Mouse (Mus musculus) erythroblast, embryonic 14.5 days (primary cell): ENCODE measurements around the gene Gm11084. TPM values are rescaled to one million over a fixed set of nuclear protein-coding genes. Genes with fewer than 3 reads are reported as not detected.

ENCODE experiments used
- H3K27me3 ChIP-seq: 2 replicates; pipeline ENCODE4 v1.6.1; 2012; ENCODE audit warnings: inconsistent platforms; ENCODE audit not compliant: control insufficient read depth
- H3K36me3 ChIP-seq: 2 replicates; pipeline ENCODE4 v1.6.1; 2012; ENCODE audit warnings: mild to moderate bottlenecking, inconsistent platforms; ENCODE audit not compliant: control insufficient read depth
- H3K4me1 ChIP-seq: 2 replicates; pipeline ENCODE4 v1.6.1; 2012; ENCODE audit warnings: inconsistent platforms; ENCODE audit not compliant: control insufficient read depth
- H3K4me3 ChIP-seq: replicated peaks from 2 replicates; pipeline ENCODE3; 2012; ENCODE audit warnings: moderate library complexity, mild to moderate bottlenecking, inconsistent platforms
- H3K9me3 ChIP-seq: 2 replicates; pipeline ENCODE4 v1.6.1; 2012; ENCODE audit warnings: low read length, inconsistent platforms, mixed read lengths; ENCODE audit not compliant: control insufficient read depth
- GATA1 ChIP-seq: IDR thresholded peaks from 2 replicates; pipeline ENCODE4 v1.6.1; 2012; ENCODE audit warnings: low read length, inconsistent platforms, mixed read lengths
- TAL1 ChIP-seq: IDR thresholded peaks from 3 replicates; pipeline ENCODE4 v1.6.1; 2012; ENCODE audit warnings: low read length, inconsistent platforms, mixed read lengths
- polyA plus RNA-seq: library from polyadenylated mRNA; stranded (reverse); fragments of >175 nt; gene quantifications from 2 replicates; pipeline ENCODE4 v1.2.3, GENCODE M21; 2012

Gm11084 gene
- polyA plus RNA-seq, 1 experiment: not detected

DNA sequence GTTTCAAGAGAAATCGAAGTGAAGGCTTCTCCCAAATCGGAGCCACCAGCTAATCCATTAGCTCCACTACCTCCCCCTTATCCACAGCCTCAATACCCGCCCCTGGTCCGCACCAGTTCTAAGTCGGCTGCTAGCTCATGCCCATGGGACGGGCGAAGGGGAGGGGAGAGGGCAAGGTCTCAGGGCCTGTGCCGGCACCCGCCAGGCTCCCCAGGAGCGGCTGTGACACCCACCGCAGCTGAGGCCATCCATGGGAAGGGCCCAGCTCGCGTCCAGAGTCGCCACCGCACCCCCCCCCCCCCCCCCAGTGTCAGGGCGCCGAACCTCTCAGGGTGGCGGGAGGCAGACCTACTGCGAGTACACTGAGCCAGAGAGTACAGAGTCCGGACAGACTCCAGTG, 26.1 kb upstream of the Gm11084 start:
- no peak overlapping the region for H3K4me3 ChIP-seq
- H3K36me3 ChIP-seq: no peaks in the 10 kb centered on the region
- peaks cover 4% of the 10 kb centered on the region for H3K4me1 ChIP-seq
- H3K9me3 ChIP-seq: peaks cover 16% of the 10 kb centered on the region
- H3K27me3 ChIP-seq: no peaks in the 10 kb centered on the region; the same call in 1 of the 2 replicates
- TF ChIP-seq GATA1: no peak
- TF ChIP-seq TAL1: no peak

DNA sequence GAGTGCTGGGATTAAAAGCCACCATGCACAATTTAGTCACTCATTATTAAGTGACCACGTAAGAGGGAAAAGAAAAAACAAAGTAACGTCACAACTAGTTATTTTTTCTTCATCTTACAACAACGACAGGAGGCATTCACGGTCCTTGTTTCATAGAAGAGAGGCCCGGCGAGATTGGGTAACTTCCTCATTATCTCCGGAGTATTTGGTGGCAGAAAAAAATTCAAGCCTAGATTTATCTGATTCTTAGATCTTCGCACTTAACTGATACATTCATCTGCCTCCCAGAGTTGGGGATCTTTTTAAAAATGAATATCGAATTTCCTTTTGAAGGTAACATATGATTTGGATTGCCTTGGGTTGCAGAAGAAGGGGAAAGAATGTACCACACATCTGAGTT, 21.0 kb upstream of the Gm11084 start:
- Histone ChIP-seq H3K4me3 (no peak overlapping the region), H3K27me3 (no peaks in the 10 kb centered on the region; the same call in 1 of the 2 replicates), H3K36me3 (no peaks in the 10 kb centered on the region), H3K4me1 (peaks cover 40% of the 10 kb centered on the region), H3K9me3 (peaks cover 16% of the 10 kb centered on the region)
- TF ChIP-seq TAL1 (no peak), GATA1 (no peak)

DNA sequence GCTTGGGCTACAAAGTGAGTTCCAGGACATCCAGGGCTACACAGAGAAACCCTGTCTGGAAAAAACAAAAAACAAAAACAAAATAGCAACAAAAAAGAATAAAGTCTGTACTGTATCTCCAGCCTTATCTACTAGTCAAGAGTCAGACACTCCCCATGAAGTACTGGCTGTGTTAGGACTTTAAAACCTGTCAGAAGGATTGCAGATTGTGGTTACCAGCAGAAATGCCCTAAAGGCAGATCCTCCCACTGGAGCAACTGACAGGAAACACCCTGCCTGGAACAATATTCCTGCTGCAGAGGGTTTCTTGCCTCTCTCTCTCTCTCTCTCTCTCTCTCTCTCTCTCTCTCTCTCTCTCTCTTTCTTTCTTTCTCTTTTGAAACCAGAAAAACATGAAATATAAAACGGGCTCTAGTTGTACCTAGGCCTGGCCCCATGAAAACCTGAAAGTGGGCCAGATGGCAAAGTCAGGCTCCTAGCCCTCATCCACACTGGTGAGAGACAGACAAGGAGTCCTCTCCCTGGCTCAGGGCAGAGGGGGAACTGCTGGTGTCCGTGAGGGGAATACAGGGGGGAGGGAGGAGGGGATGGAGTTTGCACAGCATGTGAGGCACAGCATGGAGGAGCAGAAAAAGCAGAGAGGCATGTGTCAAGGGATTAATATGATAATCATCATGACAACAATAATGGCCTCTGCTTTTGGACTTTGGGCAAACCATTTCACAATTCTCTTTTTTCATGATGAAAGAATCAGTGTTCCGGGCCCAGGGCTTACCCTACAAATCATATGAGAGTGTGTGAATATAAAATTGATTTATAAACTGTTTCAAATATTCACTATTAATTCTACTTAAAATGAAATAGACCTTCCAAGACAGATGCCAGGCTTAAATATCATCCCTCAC, 19.3 kb upstream of the Gm11084 start:
- peaks cover 11% of the 10 kb centered on the region for H3K9me3 ChIP-seq
- H3K36me3 ChIP-seq: no peaks in the 10 kb centered on the region
- no peak overlapping the region for H3K4me3 ChIP-seq
- no peaks in the 10 kb centered on the region; the same call in 1 of the 2 replicates for H3K27me3 ChIP-seq
- TF ChIP-seq GATA1 (no peak), TAL1 (no peak)
- peaks cover 56% of the 10 kb centered on the region for H3K4me1 ChIP-seq

DNA sequence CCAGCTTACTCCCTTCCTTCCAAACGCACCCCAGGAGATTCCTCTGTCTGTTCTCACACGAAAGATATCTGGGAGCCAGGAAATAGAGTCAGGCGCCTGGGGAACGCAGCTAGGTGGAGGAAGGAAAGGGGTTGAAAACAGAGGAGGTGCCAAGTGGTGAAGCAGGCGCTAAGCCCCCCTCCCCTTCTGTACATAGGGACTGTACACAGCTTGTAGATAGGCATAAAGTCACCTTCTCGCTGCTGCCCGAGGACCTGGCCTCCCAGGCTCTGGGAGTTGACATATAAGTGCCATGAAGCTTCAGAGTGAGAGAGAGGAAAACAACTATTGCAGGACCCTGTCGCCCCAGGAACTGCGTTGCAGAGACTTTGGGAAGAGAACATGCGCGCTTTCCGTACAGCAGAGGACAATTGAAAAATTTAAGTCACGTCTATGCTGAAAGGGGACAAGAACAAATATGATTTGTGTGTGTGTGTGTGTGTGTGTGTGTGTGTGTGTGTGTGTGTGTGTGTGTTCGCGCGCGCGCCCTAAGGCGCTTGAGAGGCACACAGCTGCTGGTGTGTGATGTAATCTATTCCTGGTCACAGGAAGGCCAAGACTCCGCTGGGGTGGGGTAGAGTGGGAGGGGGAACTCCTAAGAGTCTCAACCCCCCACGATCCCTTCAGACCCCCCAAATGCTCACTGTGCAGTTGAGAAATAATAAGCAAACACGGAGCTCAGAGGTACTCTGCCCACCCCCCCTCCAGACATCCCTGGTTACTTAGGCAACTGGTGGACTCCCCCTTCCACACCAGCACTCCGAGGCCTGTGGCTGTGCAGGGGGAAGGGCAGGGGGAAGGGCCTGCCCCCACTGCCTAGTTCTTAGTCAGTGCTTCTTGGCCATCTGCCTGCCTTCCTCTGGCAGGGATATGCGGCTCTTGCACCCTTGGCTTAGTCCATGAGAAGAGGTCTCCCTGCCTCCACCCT, 17.5 kb upstream of the Gm11084 start:
- Histone ChIP-seq H3K4me1 (peaks cover 63% of the 10 kb centered on the region), H3K27me3 (no peaks in the 10 kb centered on the region), H3K9me3 (no peaks in the 10 kb centered on the region), H3K4me3 (peak overlapping the region; percentile 17), H3K36me3 (no peaks in the 10 kb centered on the region)
- no peak for TF ChIP-seq TAL1
- TF ChIP-seq GATA1: no peak

DNA sequence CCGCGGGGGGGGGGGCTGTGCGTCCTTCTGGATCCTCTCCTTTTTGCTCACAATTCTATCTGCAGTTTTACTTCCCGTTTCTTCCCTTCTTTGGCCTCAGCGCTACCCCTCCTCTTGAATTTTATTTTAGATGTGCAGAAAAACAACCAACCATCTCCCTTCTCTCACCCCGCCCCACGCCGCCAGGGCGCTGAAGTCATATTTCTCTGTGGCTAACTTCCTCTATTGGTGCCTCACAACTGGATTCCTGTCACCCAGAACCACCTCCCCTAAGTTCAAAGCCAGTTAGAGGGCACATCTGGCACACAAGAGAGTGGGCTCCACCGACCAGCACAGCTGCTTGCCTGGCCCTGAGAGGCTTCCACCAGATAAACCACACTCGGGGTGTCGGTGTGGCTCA, 16.5 kb upstream of the Gm11084 start:
- Histone ChIP-seq H3K9me3 (no peaks in the 10 kb centered on the region), H3K4me1 (peaks cover 62% of the 10 kb centered on the region), H3K36me3 (no peaks in the 10 kb centered on the region), H3K4me3 (peak overlapping the region; percentile 37), H3K27me3 (no peaks in the 10 kb centered on the region)
- TF ChIP-seq TAL1 (no peak), GATA1 (no peak)

DNA sequence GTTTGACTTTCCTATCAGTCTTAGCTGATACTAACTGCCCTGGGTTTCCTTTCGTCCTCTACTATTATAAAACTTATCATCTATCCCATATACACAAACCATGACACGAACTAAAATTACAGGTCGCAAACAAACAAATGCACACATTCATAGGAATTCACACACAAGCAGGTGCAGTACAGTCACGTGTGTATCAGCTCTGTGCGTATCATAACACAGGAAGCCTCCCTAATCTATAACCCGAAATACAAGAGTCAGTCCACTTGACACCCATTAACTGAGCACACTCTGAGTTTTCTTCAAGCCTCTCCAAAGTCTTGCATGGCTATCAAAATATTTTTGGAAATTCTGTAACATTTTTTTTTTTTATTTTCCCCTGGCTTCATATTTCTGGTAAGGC, 15.9 kb upstream of the Gm11084 start:
- Histone ChIP-seq H3K9me3 (no peaks in the 10 kb centered on the region), H3K4me3 (peak overlapping the region; percentile 12), H3K36me3 (no peaks in the 10 kb centered on the region), H3K4me1 (peaks cover 68% of the 10 kb centered on the region), H3K27me3 (no peaks in the 10 kb centered on the region)
- TF ChIP-seq GATA1: no peak
- no peak for TF ChIP-seq TAL1

DNA sequence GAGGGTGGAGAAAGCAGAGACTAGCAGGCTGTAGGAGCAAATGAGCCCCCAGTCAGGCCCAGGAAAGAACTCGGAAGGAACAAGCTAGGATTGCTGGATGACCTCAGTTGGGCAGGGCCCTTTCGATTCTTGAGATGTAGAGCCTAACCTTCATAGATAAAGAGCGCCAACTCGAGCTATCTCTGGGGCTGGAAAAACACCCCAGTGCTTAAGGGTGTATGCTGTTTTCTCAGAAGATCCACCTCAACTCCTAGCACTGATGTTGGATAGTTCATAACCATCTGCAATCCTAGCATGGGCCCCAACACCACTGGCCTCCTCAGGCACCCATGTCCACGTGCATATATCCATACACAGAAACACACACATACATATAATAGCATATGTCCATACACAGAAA, 15.5 kb upstream of the Gm11084 start:
- Histone ChIP-seq H3K4me1 (peaks cover 72% of the 10 kb centered on the region), H3K4me3 (peak overlapping the region; percentile 27)

DNA sequence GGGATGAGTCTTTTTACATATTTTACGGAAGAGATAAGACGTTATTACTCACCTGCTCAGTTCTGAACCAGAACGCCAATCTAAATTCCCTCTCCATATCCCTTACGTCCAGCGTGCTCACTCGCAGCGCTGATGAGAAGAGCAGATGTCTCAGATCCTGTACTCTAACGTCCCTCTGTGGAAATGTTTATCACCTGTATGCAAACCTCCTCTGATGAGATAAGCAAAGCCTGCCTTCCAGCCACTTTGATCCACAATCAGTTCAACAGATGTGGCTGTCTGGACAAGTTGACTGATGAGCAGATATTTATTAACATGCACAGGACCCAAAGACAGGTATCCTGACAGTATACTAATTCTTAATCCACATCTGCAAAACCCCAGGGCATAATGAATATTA, 13.7 kb upstream of the Gm11084 start:
- Histone ChIP-seq H3K36me3 (no peaks in the 10 kb centered on the region), H3K9me3 (no peaks in the 10 kb centered on the region), H3K27me3 (no peaks in the 10 kb centered on the region), H3K4me1 (peaks cover 70% of the 10 kb centered on the region), H3K4me3 (no peak overlapping the region)
- TF ChIP-seq TAL1 (no peak), GATA1 (no peak)

More for the DNA sequence above, 15.5 kb upstream of the Gm11084 start:
- TF ChIP-seq TAL1 (no peak), GATA1 (peak; percentile 25; the same call in 1 of the 2 replicates)
- H3K27me3 ChIP-seq: no peaks in the 10 kb centered on the region
- no peaks in the 10 kb centered on the region for H3K9me3 ChIP-seq
- H3K36me3 ChIP-seq: no peaks in the 10 kb centered on the region

DNA sequence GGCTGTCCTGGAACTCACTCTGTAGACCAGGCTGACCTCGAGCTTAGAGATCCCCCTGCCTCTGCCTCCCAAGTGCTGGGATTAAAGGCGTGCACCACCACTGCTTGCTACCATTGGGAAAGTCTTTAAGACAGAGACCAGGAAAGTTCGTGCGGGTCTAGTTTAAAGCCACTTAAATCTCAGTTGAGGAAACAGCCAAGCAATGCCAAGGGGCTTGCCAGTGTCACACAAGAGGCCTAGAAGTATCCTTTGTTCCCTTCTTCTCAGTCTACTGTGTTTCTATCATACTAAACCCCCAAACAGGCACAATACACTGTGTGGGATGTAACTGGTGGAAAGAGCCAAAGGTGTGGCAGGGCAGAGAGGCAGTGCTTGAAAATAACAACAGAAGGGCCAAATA, 11.1 kb upstream of the Gm11084 start:
- Histone ChIP-seq H3K4me1 (peaks cover 45% of the 10 kb centered on the region), H3K36me3 (no peaks in the 10 kb centered on the region), H3K9me3 (no peaks in the 10 kb centered on the region), H3K4me3 (no peak overlapping the region), H3K27me3 (no peaks in the 10 kb centered on the region)
- TF ChIP-seq TAL1 (no peak), GATA1 (no peak)
